Mouse (Mus musculus) heart, adult 2 months (tissue): Measurements from ENCODE around the gene Pin1rt1. TPM values are rescaled to one million over a fixed set of nuclear protein-coding genes. Genes with fewer than 3 reads are reported as not detected.

Experiments used
- DNase-seq, 2 experiments: peaks; one replicate each; pipeline ENCODE4 v3.0.0; 2021
- H3K27ac ChIP-seq: fragments of 200-600 bp; 2 replicates; pipeline ENCODE4 v1.8.1; 2022
- H3K27me3 ChIP-seq: fragments of 200-500 bp; 2 replicates; pipeline ENCODE4 v1.6.1; 2012; ENCODE audit warnings: mild to moderate bottlenecking, low read length, inconsistent platforms, mixed read lengths; ENCODE audit not compliant: control insufficient read depth, insufficient read depth
- H3K36me3 ChIP-seq: fragments of 200-500 bp; 2 replicates; pipeline ENCODE4 v1.6.1; 2012; ENCODE audit warnings: low read length, inconsistent platforms; ENCODE audit not compliant: control insufficient read depth, insufficient read depth
- H3K4me1 ChIP-seq: fragments of 200-500 bp; 2 replicates; pipeline ENCODE4 v1.6.1; 2011; ENCODE audit warnings: low read length; ENCODE audit not compliant: control insufficient read depth, insufficient read depth
- H3K4me3 ChIP-seq: fragments of 200-600 bp; 2 replicates; pipeline ENCODE4 v1.8.1; 2022
- H3K79me2 ChIP-seq: fragments of 200-500 bp; replicated peaks from 2 replicates; pipeline ENCODE4 v1.6.1; 2012; ENCODE audit warnings: mild to moderate bottlenecking, inconsistent platforms, low read length, moderate library complexity, mixed read lengths; ENCODE audit not compliant: control insufficient read depth, insufficient read depth
- H3K9ac ChIP-seq: fragments of 200-500 bp; 2 replicates; pipeline ENCODE4 v1.6.1; 2012; ENCODE audit warnings: low read depth, mild to moderate bottlenecking, control low read depth, inconsistent platforms, low read length, mixed read lengths
- CTCF ChIP-seq: fragments of 200-600 bp; IDR thresholded peaks from 2 replicates; pipeline ENCODE4 v1.8.1; 2022; ENCODE audit warnings: antibody characterized with exemption, mild to moderate bottlenecking, moderate library complexity
- EP300 ChIP-seq: fragments of 200-500 bp; IDR thresholded peaks from 2 replicates; pipeline ENCODE4 v1.6.1; 2011; ENCODE audit warnings: low read depth, low read length, control low read depth; ENCODE audit not compliant: insufficient read depth
- POLR2A ChIP-seq: fragments of 200-500 bp; IDR thresholded peaks from 2 replicates; pipeline ENCODE4 v1.6.1; 2011; ENCODE audit warnings: mild to moderate bottlenecking, low read depth, low read length, control low read depth; ENCODE audit not compliant: insufficient read depth
- WGBS: fragments of 180-500 bp; shearing (Covaris S2); methylation state at CpG from one replicate; pipeline ENCODE4 v1.1.7; 2018; 5-methylcytosine and 5-hydroxymethylcytosine counted together
- intact Hi-C: fragments of 180-260 bp; cut with DNase I; formaldehyde crosslinking; loops from one replicate; pipeline ENCODE4 v1.15.1; 2025
- polyA plus RNA-seq: library from polyadenylated mRNA; depleted of rRNA; stranded (reverse); fragments of >200 nt; gene quantifications from 2 replicates; pipeline ENCODE4 v1.2.3, GENCODE M21; 2012
- total RNA-seq, 2 experiments: library from RNA; stranded (reverse); gene quantifications; 2 replicates each; pipeline ENCODE4 v1.2.3; 2021

Pin1rt1 gene
- total and polyA plus RNA-seq, 3 experiments, result not detected

DNA sequence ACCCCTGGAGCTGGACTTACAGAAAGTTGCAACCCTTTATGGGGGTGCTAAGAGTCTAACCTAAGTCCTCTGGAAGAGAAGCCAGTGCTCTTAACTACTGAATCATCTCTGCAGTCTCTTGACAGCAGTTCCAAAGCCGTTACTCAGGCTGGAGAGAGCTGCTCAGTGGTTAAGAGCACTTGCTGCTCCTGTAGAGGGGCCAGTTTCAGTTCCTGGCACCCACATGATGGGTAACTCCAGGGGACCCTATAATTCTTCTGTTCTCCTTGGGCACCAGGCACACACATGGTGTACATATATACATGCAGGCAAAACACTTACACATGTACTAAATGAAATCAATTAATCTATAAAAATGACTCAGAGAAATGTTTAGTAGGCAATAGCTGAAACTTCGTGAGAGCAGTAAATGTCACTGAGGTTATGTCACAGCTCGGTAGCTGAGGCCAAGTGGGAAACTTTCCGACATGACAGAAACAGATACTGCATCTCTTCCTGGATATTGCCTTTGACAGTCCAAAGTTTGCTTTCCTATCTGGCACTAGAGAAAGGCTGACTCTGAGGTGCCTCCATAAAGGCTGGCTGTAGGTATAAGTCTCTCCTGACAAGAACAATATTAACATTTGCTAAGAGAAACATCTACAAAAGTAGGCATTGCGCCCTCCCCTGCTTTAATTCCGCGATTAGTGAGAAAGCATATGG is 24.2 kb upstream of the Pin1rt1 start:
- TF ChIP-seq EP300 (no peak), CTCF (no peak), POLR2A (no peak)
- no peak overlapping the region for H3K27ac ChIP-seq
- H3K36me3 ChIP-seq, result no peaks in the 10 kb centered on the region
- H3K4me3 ChIP-seq, result no peak overlapping the region
- no peaks in the 10 kb centered on the region for H3K27me3 ChIP-seq
- intact Hi-C loops, result no loop called here
- DNase-seq, result no peak
- H3K9ac ChIP-seq, result no peak overlapping the region
- no peaks in the 10 kb centered on the region for H3K4me1 ChIP-seq
- WGBS, result 72% methylated on average over 7 of the region's 7 CpGs
- H3K79me2 ChIP-seq, result no peaks in the 10 kb centered on the region

DNA sequence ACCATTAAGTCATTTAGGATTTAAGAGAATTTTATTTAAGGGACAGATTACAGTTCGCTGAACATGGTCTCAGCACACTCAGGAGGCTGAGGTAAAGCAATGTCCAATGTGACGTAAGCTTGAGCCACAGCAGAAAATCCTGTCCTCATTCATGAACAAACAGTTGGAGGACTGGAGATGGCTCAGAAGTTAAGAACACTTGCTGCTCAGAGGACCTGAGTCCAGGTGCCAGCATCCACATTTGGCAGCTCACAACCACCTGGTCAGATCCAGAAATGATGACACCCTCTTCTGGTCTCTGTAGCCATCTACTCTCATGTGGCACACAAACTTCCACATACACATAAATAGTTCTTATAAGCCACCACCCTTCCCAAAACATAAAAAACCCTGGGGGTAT is 23.5 kb upstream of the Pin1rt1 start:
- no peaks in the 10 kb centered on the region for H3K27me3 ChIP-seq
- H3K4me3 ChIP-seq, result no peak overlapping the region
- no peaks in the 10 kb centered on the region for H3K79me2 ChIP-seq
- H3K36me3 ChIP-seq, result no peaks in the 10 kb centered on the region
- TF ChIP-seq CTCF (no peak), POLR2A (no peak), EP300 (no peak)
- WGBS, result 95% methylated on average over 2 of the region's 2 CpGs
- intact Hi-C loops, result no loop called here
- no peaks in the 10 kb centered on the region for H3K4me1 ChIP-seq
- no peak overlapping the region for H3K9ac ChIP-seq
- H3K27ac ChIP-seq, result no peak overlapping the region
- DNase-seq, result no peak

DNA sequence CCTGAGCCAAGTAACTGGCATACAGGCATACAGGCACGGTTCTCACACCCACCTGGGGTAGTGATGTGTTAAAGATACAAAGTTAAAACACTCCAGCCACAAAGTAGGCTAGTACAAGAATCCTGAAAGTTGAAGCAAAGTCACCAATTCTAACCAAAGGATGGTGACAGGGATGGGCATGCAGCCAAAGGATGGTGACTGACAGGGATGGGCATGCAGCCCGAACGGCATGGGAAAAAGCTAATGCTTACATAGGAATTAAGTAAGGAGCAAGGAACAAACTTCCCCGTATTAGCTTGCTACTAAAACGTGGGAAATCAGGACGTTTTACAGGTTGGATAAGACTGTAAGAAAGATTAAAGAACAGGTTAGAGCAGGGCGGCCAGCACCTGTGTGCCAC is 20.1 kb upstream of the Pin1rt1 start:
- TF ChIP-seq POLR2A (no peak), EP300 (no peak), CTCF (no peak)
- H3K4me1 ChIP-seq, result no peaks in the 10 kb centered on the region
- no peak overlapping the region for H3K27ac ChIP-seq
- no peak for DNase-seq
- no peaks in the 10 kb centered on the region for H3K79me2 ChIP-seq
- 77% methylated on average over 7 of the region's 7 CpGs for WGBS
- no peaks in the 10 kb centered on the region for H3K36me3 ChIP-seq
- H3K9ac ChIP-seq, result no peak overlapping the region
- H3K27me3 ChIP-seq, result no peaks in the 10 kb centered on the region
- intact Hi-C loops, result no loop called here
- H3K4me3 ChIP-seq, result no peak overlapping the region

DNA sequence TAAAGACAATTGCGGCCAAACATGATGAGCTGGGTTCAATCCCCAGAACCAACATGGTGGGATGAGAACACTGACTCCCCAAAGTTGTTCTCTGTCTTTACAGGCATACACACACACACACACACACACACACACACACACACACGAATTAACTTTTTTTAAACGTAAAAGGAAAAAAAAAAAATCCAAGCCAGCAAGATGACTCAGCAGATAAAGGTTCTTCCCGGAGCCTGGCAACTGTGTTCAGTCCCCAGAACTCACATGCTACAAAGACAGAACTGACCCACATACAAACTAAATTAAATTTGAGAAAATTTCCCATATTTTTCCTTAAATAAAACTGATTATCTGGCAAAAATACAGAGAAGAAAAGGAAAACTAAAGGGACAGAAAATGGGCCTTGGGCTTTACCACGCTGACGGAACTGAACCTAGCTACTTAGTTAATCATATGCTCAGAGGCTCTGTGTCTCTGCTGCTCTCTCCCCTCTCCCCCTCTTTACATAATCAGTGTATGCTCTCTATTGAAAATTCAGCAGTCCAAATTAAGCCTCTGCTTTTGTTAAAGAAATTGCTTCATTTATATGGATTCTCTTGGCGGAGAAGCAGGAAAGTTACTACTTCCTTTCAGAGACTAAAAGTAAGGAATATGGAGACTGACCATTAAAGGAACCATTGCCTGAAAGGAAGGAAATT is 16.5 kb upstream of the Pin1rt1 start:
- DNase-seq, result no peak
- Histone ChIP-seq H3K36me3 (no peaks in the 10 kb centered on the region), H3K27me3 (no peaks in the 10 kb centered on the region), H3K79me2 (no peaks in the 10 kb centered on the region), H3K27ac (no peak overlapping the region), H3K9ac (no peak overlapping the region), H3K4me1 (no peaks in the 10 kb centered on the region), H3K4me3 (no peak overlapping the region)
- intact Hi-C loops, result no loop called here
- TF ChIP-seq EP300, result no peak
- no peak for TF ChIP-seq POLR2A
- TF ChIP-seq CTCF, result no peak
- WGBS, result 66% methylated on average over 7 of the region's 7 CpGs

DNA sequence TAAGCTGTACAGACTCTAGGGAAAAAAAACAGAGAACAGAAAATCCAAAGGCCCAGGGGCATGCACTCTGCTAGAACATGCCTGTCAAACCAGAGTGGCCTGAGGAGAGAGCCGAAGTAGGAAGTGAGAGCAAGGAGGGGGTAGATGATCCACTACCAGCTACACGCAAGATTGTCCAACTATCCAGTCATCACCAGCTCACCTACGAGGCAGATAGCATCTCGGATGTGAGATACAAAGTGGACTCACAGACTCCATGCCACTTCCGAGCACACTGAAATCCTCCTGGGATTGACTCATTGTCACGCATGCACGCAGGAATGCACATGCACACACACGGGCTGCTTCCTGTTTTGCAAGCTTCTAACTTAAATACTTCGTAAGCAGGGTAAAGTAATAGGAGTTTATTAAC is 15.9 kb upstream of the Pin1rt1 start:
- Histone ChIP-seq H3K9ac (no peak overlapping the region), H3K4me3 (no peak overlapping the region), H3K79me2 (no peaks in the 10 kb centered on the region), H3K27ac (no peak overlapping the region), H3K36me3 (no peaks in the 10 kb centered on the region), H3K4me1 (no peaks in the 10 kb centered on the region), H3K27me3 (no peaks in the 10 kb centered on the region)
- TF ChIP-seq CTCF, result no peak
- no peak for TF ChIP-seq EP300
- TF ChIP-seq POLR2A, result no peak
- WGBS, result 47% methylated on average over 9 of the region's 9 CpGs
- peak; percentile 30 to 42 for DNase-seq
- intact Hi-C loops, result no loop called here

DNA sequence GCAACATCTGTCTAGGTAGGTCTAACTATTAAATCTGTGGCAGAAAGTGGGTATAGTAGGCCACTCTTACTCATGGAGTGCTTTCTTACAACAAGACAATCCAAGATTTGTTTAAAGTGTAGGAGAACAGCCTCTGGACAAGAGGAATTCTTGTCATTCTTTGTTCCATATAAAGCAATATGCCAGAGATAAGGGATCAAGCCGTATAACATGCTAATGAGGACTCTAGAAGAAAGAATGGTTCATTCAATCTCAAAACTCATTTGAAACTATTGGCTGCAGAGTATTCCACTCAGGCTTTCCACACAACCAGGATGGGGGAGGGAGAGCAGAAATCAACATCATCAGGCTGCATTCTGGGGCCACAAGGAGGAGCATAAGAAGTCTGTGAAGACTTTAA is 11.2 kb upstream of the Pin1rt1 start:
- TF ChIP-seq POLR2A (no peak), EP300 (no peak), CTCF (no peak)
- no peak overlapping the region for H3K9ac ChIP-seq
- intact Hi-C loops, result no loop called here

More for the DNA sequence above, 11.2 kb upstream of the Pin1rt1 start:
- no peaks in the 10 kb centered on the region for H3K4me1 ChIP-seq
- no peaks in the 10 kb centered on the region for H3K27me3 ChIP-seq
- DNase-seq, result no peak
- no peaks in the 10 kb centered on the region for H3K36me3 ChIP-seq
- no peak overlapping the region for H3K27ac ChIP-seq
- H3K79me2 ChIP-seq, result no peaks in the 10 kb centered on the region
- WGBS, result 61% methylated on average over 1 of the region's 1 CpGs
- H3K4me3 ChIP-seq, result no peak overlapping the region
